Mouse (Mus musculus): Measurements from ENCODE around the gene Prdm16. TPM values are rescaled to one million over a fixed set of nuclear protein-coding genes. Genes with fewer than 3 reads are reported as not detected.

The Prdm16 gene
- total and polyA plus RNA-seq, 3 experiments = not detected

DNA sequence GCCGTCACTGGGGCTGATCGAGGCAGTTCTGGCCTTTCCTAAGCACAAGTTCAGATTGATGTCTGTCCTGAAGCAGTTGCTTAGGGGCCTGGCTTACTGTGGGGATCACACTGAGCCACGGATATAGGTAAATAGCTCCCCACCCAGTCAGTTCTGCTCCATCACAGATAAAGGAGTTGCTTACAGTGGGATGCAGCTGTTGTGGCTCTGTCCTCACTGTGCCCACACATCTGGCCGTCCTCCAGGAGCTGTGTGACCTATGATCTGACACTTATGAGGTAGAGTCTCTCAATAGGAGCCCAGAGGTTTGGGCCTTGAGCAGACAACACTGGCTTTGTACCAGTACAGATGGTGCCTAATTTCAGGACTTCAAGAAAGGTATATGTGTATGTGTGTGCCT, 142.7 kb downstream of the Prdm16 start:
- Histone ChIP-seq H3K9me3 (replicated peaks; ENCODE audit: low read length) (peaks cover 95% of the 10 kb centered on the region), H3K27me3 (replicated peaks) (no peaks in the 10 kb centered on the region), H3K27ac (ENCODE audit: insufficient read depth, low read depth) (no peak overlapping the region), H3K4me3 (replicated peaks in 1 of 3; ENCODE audit: low read depth in 2 of 3, low read length in 2 of 3, poor library complexity in 1 of 3) (no peak overlapping the region), H3K79me2 (replicated peaks; ENCODE audit: control insufficient read depth, extremely low read depth, insufficient read depth, poor library complexity, severe bottlenecking) (no peaks in the 10 kb centered on the region), H3K9ac (ENCODE audit: insufficient read depth, low read depth) (no peak overlapping the region), H3K4me2 (ENCODE audit: insufficient read depth, low read depth, poor library complexity, severe bottlenecking) (no peak overlapping the region), H3K4me1 (ENCODE audit: control insufficient read depth in 1 of 2, insufficient read depth in 2 of 2) (no peaks in the 10 kb centered on the region), H3K36me3 (replicated peaks in 1 of 2; ENCODE audit: control insufficient read depth in 1 of 2, insufficient read depth in 1 of 2, low read length in 1 of 2) (no peaks in the 10 kb centered on the region)
- dilution Hi-C loops (cut with MboI; ENCODE audit: extremely low pct_ligation_motif_present, extremely low pct_unique_long_range_greater_than_20kb, low sequenced_read_pairs) (no loop called here), in situ Hi-C loops (cut with MboI; ENCODE audit: low pct_ligation_motif_present, low pct_unique_long_range_greater_than_20kb, low sequenced_read_pairs) (no loop called here)
- DNase-seq (ENCODE audit: extremely low read depth) = no peak
- no peak for TF ChIP-seq JUND (conservative IDR thresholded peaks at IDR 0.05; ENCODE audit: low read depth, low read length)
- no peak for TF ChIP-seq MEF2A (IDR thresholded peaks at IDR 0.05; ENCODE audit: borderline replicate concordance, low read depth, low read length)
- no peak for TF ChIP-seq CTCF (conservative IDR thresholded peaks at IDR 0.05 in 1 of 2, IDR thresholded peaks at IDR 0.05 in 1 of 2; ENCODE audit: low read depth in 2 of 2, low read length in 2 of 2)
- TF ChIP-seq GABPA (IDR thresholded peaks at IDR 0.05; ENCODE audit: insufficient replicate concordance, low read depth, low read length) = no peak
- TF ChIP-seq HCFC1 (IDR thresholded peaks at IDR 0.05; ENCODE audit: low read depth, low read length) = no peak

DNA sequence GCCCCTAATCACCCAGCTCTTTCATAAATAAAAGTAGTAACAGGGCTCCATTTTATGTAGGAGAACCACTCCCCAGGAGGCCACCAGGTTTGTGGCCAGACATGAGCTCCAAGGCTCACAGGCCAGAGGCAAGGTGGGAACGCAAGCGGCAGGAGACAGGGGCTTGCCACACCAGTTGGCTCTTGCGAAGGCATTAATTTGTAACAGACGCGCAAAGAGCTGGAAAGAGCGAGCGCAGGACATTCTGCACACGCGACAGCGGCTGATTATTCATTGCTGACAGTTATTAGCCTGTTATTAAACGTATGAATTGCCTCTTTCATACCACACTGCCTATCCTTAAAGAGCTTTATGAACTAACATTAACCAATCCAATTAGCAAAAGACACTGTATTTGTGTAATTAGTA, 144.0 kb downstream of the Prdm16 start:
- no peaks in the 10 kb centered on the region for H3K27me3 ChIP-seq (replicated peaks)
- no peaks in the 10 kb centered on the region for H3K36me3 ChIP-seq (replicated peaks in 1 of 2; ENCODE audit: control insufficient read depth in 1 of 2, insufficient read depth in 1 of 2, low read length in 1 of 2)
- no peak overlapping the region for H3K4me3 ChIP-seq (replicated peaks in 1 of 3; ENCODE audit: low read depth in 2 of 3, low read length in 2 of 3, poor library complexity in 1 of 3)
- no peak overlapping the region for H3K4me2 ChIP-seq (ENCODE audit: insufficient read depth, low read depth, poor library complexity, severe bottlenecking)
- DNase-seq (ENCODE audit: extremely low read depth) = no peak
- peaks cover 95% of the 10 kb centered on the region for H3K9me3 ChIP-seq (replicated peaks; ENCODE audit: low read length)
- dilution Hi-C loops (cut with MboI; ENCODE audit: extremely low pct_ligation_motif_present, extremely low pct_unique_long_range_greater_than_20kb, low sequenced_read_pairs) = no loop called here
- no peaks in the 10 kb centered on the region for H3K79me2 ChIP-seq (replicated peaks; ENCODE audit: control insufficient read depth, extremely low read depth, insufficient read depth, poor library complexity, severe bottlenecking)
- in situ Hi-C loops (cut with MboI; ENCODE audit: low pct_ligation_motif_present, low pct_unique_long_range_greater_than_20kb, low sequenced_read_pairs) = no loop called here
- H3K27ac ChIP-seq (ENCODE audit: insufficient read depth, low read depth) = no peak overlapping the region
- no peak overlapping the region for H3K9ac ChIP-seq (ENCODE audit: insufficient read depth, low read depth)
- no peak for TF ChIP-seq USF2 (conservative IDR thresholded peaks at IDR 0.05; ENCODE audit: low read depth, low read length)
- no peak for TF ChIP-seq EP300 (IDR thresholded peaks at IDR 0.05; ENCODE audit: low read length)
- no peak for TF ChIP-seq JUND (conservative IDR thresholded peaks at IDR 0.05; ENCODE audit: low read depth, low read length)
- TF ChIP-seq CHD2 (IDR thresholded peaks at IDR 0.05; ENCODE audit: low read length) = no peak
- TF ChIP-seq CHD1 (IDR thresholded peaks at IDR 0.05; ENCODE audit: low read depth, low read length) = no peak
- no peak for TF ChIP-seq ZNF384 (IDR thresholded peaks at IDR 0.05; ENCODE audit: low read depth, low read length)
- no peak for TF ChIP-seq RAD21 (IDR thresholded peaks at IDR 0.05; ENCODE audit: low read depth, low read length)
- TF ChIP-seq SIN3A (IDR thresholded peaks at IDR 0.05; ENCODE audit: low read length) = no peak
- TF ChIP-seq RCOR1 (conservative IDR thresholded peaks at IDR 0.05; ENCODE audit: low read depth, low read length) = no peak
- TF ChIP-seq KAT2A (IDR thresholded peaks at IDR 0.05; ENCODE audit: insufficient replicate concordance, low read length) = no peak
- no peak for TF ChIP-seq SMC3 (IDR thresholded peaks at IDR 0.05; ENCODE audit: low read depth, low read length)
- TF ChIP-seq MYC (IDR thresholded peaks at IDR 0.05; ENCODE audit: low read depth, low read length) = no peak
- no peak for TF ChIP-seq BHLHE40 (IDR thresholded peaks at IDR 0.05; ENCODE audit: low read depth, low read length)
- H3K4me1 ChIP-seq (ENCODE audit: control insufficient read depth in 1 of 2, insufficient read depth in 2 of 2) = no peaks in the 10 kb centered on the region
